Mouse (Mus musculus): ENCODE measurements at regions not wholly inside any gene's neighbourhood (a gene's known extent, or its start where the extent isn't known, plus 50 kb on each side); places are given as distances from the start of the nearest gene placed in this dataset.

GRCm38 (mm10) chr10:93361654-93362195 is 50.8 kb upstream of the Elk3 start:
- DNase-seq = no peak

- no peak for DNase-seq
Measured at GRCm38 (mm10) chr10:93364108-93364793, 53.3 kb upstream of the Elk3 start.

GRCm38 (mm10) chr10:93364881-93365280 is 53.9 kb upstream of the Elk3 start:
- DNase-seq = no peak

- no peak for DNase-seq
Measured at GRCm38 (mm10) chr10:93365318-93365717, 54.4 kb upstream of the Elk3 start.

- no peak for DNase-seq
Measured at GRCm38 (mm10) chr10:93365824-93366223, 54.9 kb upstream of the Elk3 start.

GRCm38 (mm10) chr10:93369737-93370136 is 58.8 kb upstream of the Elk3 start:
- no peak for DNase-seq

- no peak for DNase-seq
Measured at GRCm38 (mm10) chr10:93370331-93370730, 59.4 kb upstream of the Elk3 start.

- no peak for DNase-seq
Measured at GRCm38 (mm10) chr10:93372281-93372680, 61.3 kb upstream of the Elk3 start.

- DNase-seq = no peak
Measured at GRCm38 (mm10) chr10:93373265-93373664, 62.3 kb upstream of the Elk3 start.

GRCm38 (mm10) chr10:93373954-93374689 is 63.2 kb upstream of the Elk3 start:
- DNase-seq = no peak

- DNase-seq = no peak
Measured at GRCm38 (mm10) chr10:93374690-93374994, 63.7 kb upstream of the Elk3 start.

GRCm38 (mm10) chr10:93375007-93375711 is 64.2 kb upstream of the Elk3 start:
- peak; percentile 61 to 64 for DNase-seq

GRCm38 (mm10) chr10:93375771-93376170 is 64.8 kb upstream of the Elk3 start:
- no peak for DNase-seq

- peak; percentile 20 to 67 for DNase-seq
Measured at GRCm38 (mm10) chr10:93376457-93376941, 65.6 kb upstream of the Elk3 start.

GRCm38 (mm10) chr10:93389276-93389675 is 63.9 kb upstream of the Lta4h start:
- DNase-seq = no peak

- peak in 1 of 2 experiments; percentile 12 for DNase-seq
Measured at GRCm38 (mm10) chr10:93391296-93391695, 61.9 kb upstream of the Lta4h start.

GRCm38 (mm10) chr10:93393902-93394301 is 59.3 kb upstream of the Lta4h start:
- DNase-seq = no peak

GRCm38 (mm10) chr10:93397711-93398110 is 55.5 kb upstream of the Lta4h start:
- DNase-seq = no peak

GRCm38 (mm10) chr10:93398531-93399320 is 54.5 kb upstream of the Lta4h start:
- no peak for DNase-seq

GRCm38 (mm10) chr10:93402689-93403509 is 50.3 kb upstream of the Lta4h start:
- DNase-seq = no peak
